Mouse (Mus musculus) lung, embryonic 14.5 days (tissue): ENCODE data around the gene Zg16. TPM values are rescaled to one million over a fixed set of nuclear protein-coding genes. Genes with fewer than 3 reads are reported as not detected.

Experiments
- ATAC-seq: fragments of 200-750 bp; cut with Nextera tagmentation; 2 replicates; pipeline ENCODE4 v1.8.0; 2017; ENCODE audit warnings: mild to moderate bottlenecking, moderate TSS enrichment, moderate library complexity; ENCODE audit not compliant: insufficient read depth
- DNase-seq: peaks from one replicate; pipeline ENCODE4 v3.0.0-alpha.2; 2015
- H3K27ac ChIP-seq: fragments of 300-500 bp; sonication (generic); 2 replicates; pipeline ENCODE4 v1.5.1; 2014; ENCODE audit warnings: low read depth, mild to moderate bottlenecking, moderate library complexity
- H3K27me3 ChIP-seq: fragments of 300-500 bp; sonication (generic); 2 replicates; pipeline ENCODE4 v1.6.1; 2014; ENCODE audit warnings: low read length, control low read depth; ENCODE audit not compliant: insufficient read depth
- H3K36me3 ChIP-seq: fragments of 300-500 bp; sonication (generic); 2 replicates; pipeline ENCODE4 v1.6.1; 2014; ENCODE audit warnings: control low read depth; ENCODE audit not compliant: insufficient read depth
- H3K4me1 ChIP-seq: fragments of 300-500 bp; sonication (generic); 2 replicates; pipeline ENCODE4 v1.6.1; 2014; ENCODE audit warnings: antibody characterized with exemption, control low read depth; ENCODE audit not compliant: insufficient read depth
- H3K4me2 ChIP-seq: fragments of 300-500 bp; sonication (generic); 2 replicates; pipeline ENCODE4 v1.6.1; 2014; ENCODE audit warnings: mild to moderate bottlenecking
- H3K4me3 ChIP-seq: fragments of 300-500 bp; sonication (generic); 2 replicates; pipeline ENCODE4 v1.5.1; 2014; ENCODE audit warnings: low read depth, low read length
- H3K9ac ChIP-seq: fragments of 300-500 bp; sonication (generic); 2 replicates; pipeline ENCODE4 v1.6.1; 2014
- H3K9me3 ChIP-seq: fragments of 300-500 bp; sonication (generic); 2 replicates; pipeline ENCODE4 v1.6.1; 2016; ENCODE audit warnings: low read depth, low read length, control low read depth
- CTCF ChIP-seq: IDR thresholded peaks from 2 replicates; pipeline ENCODE4 v1.5.1; 2016; ENCODE audit warnings: antibody characterized with exemption, low read depth
- WGBS: fragments of 180-500 bp; shearing (Covaris S2); extraction: QIAGEN DNeasy Blood & Tissue Kit; methylation state at CpG from one replicate; pipeline ENCODE4 v1.1.7; 2014; 5-methylcytosine and 5-hydroxymethylcytosine counted together
- polyA plus RNA-seq: library from polyadenylated mRNA; unstranded; fragments of >200 nt; fragmentation: Nextera tagmentation; extraction: Ambion mirVana; gene quantifications from 2 replicates; pipeline ENCODE4 v1.2.1, GENCODE M21; 2014

The Zg16 gene
- polyA plus RNA-seq, 1 experiment from 2014 or later, result not detected

DNA sequence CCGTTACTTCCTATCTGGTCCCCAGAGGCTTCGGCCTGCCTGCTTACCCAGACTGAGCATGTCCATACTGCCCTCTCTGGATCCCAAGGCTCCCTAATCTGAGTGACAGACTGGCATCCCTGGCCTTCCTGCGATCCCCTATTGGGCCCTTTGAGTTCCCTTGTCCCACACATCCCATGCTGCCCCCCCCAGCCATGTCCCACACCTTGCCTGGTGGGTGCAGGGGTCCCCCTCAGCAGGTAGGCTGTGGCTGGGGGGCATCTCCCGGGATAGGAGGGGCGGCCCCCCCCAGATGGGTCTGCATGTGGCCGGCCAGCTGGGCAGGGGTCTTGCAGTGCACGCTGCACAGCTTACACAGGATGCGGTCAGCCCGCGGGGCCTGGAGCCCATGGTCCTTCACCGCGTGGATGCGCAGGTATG is 63.8 kb downstream of the Zg16 start:
- 73% methylated on average over 11 of the region's 13 CpGs for WGBS
- TF ChIP-seq CTCF, result no peak
- Histone ChIP-seq H3K9ac (peak overlapping the region; percentile 97; the same call in 1 of the 2 replicates), H3K4me2 (peak overlapping the region; percentile 99), H3K9me3 (no peaks in the 10 kb centered on the region), H3K27me3 (no peaks in the 10 kb centered on the region), H3K4me3 (peak overlapping the region; percentile 97), H3K4me1 (peaks cover 22% of the 10 kb centered on the region), H3K36me3 (peaks cover 49% of the 10 kb centered on the region), H3K27ac (peak overlapping the region; percentile 24; the same call in 1 of the 2 replicates)
- DNase-seq, result no peak
- ATAC-seq, result no peak

DNA sequence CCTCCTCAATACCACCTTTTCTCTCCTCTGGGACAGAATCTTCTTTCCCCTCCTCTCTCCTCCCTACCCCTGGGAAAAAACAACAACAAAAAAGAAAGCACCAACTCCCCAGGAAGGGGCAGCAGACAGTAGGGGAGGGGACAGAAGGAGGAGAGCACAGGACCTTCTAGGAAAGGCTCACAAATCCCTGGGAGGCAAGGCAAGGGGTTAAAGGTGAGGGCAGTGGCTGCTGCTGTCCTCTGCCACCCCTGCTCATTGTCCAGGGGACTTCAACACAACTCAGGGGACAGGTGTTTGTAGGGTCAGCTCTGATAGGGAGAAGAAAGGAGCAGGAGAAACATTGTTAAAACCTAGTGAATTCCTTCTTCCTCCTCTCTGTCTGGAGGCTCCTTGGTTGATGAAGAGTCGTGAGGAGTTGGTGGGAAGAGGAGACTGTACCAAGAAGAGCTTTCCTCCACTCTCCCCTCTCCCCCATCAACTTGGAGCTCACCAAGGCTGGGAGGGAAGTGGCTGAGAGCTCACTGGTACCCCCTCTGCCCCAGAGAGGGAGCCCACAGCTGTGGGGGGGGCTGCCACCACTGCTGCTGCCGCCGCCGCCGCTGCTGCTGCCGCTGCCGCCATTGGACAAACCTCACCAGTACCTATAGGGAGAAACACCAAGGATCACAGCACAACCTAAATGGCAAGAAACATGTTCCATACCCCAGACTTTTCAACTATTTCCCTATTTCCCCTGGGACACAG is 64.4 kb downstream of the Zg16 start:
- Histone ChIP-seq H3K9ac (peak overlapping the region; percentile 97; the same call in 1 of the 2 replicates), H3K4me1 (peaks cover 16% of the 10 kb centered on the region), H3K9me3 (no peaks in the 10 kb centered on the region), H3K27ac (peak overlapping the region; percentile 24), H3K4me3 (peak overlapping the region; percentile 97), H3K27me3 (no peaks in the 10 kb centered on the region), H3K36me3 (peaks cover 43% of the 10 kb centered on the region), H3K4me2 (peak overlapping the region; percentile 99)
- TF ChIP-seq CTCF, result no peak
- ATAC-seq (no peak), DNase-seq (no peak)
- 67% methylated on average over 7 of the region's 7 CpGs for WGBS

DNA sequence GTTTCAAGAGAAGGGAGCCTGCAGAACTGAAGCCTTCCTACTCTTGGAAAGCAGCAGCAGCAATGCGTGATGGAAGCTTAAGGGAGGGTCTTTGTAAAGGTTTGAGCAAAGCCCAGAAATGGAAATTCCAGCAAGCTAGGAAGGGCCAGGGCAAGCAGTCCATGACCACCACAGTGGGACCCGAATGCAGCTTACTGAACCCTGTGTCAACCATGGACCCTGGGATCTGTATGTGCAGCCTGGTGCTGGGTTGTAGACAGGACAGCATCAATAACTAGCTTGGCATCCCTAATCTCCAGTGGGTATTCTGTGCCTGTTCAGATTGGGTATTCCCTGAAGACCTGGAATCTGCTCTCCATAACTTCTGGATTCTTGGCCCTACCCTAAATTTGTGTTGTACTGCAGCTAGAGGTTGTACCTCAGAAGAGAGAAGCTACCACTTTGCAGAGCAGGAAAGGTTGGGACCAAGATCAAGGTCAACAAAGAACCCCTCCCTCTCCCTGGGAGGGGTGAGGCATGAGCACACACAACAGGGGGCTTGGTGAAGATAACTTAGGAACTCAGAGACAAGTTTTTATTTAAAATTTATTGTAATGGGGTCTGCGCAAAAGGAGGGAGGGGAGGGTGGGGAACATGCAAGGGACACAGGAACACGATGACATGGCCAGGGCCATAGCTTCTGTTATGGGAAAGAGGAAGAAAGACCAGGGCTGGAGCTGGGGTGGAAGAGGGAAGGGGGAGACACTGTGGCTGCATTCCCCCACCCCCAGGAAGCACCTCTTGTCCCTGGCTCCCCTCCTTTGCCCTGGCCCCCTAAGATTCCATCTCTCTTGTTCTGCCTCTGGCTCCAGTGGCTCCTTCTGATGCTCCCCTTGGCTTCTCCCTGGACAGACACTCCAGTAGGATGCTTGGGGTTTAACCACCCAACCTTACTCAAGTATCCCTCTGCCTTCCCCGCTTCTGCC is 65.3 kb downstream of the Zg16 start:
- DNase-seq (no peak), ATAC-seq (no peak)
- H3K27me3 ChIP-seq, result no peaks in the 10 kb centered on the region
- peak overlapping the region; percentile 74 for H3K4me2 ChIP-seq
- peak overlapping the region; percentile 63 for H3K27ac ChIP-seq
- H3K4me1 ChIP-seq, result peaks cover 16% of the 10 kb centered on the region
- no peak for TF ChIP-seq CTCF
- peak overlapping the region; percentile 97 for H3K4me3 ChIP-seq
- WGBS, result 25% methylated on average over 5 of the region's 5 CpGs
- peak overlapping the region; percentile 50 for H3K9ac ChIP-seq
- H3K36me3 ChIP-seq, result peaks cover 41% of the 10 kb centered on the region
- no peaks in the 10 kb centered on the region for H3K9me3 ChIP-seq

DNA sequence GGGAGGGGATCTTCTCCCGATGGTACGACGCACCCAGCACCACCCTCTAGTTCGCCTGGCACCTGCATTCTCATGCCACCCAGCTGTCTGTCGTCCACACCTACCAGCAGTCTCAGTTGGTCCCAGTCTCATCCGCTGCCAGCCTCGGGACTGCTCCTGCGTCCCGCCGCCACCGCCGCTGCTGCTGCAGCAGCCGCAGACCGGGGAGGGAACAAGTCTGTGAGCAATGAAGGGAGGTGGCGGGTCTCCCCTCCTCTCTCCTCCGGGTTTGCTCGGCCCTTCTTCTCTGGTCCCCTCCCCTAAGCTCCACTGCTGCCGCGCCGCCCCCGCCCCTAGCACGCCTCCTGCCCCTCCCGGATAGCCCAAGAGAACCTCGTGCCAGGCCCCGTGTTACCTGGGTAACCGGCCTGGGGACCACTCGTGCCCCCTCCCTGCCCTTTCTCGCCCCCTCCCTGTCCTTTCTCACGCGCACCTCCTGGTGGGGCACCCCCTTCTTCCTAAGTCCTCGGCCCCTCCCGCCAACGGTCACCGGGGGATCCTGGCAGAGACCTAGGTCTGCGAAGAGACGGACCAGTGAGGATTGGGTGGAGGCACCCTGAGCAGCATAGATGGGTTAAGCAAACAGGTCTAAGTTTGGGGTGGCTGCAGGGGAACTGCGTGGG is 66.1 kb downstream of the Zg16 start, which contains the start of the genes Gm42742 and Prrt2:
Gene Gm42742, minus strand, starts transcription at position 197 of the 662 bp plus-strand sequence.
Gene Prrt2, minus strand, starts transcription at position 311 of the 662 bp plus-strand sequence.
- DNase-seq (peak; percentile 77), ATAC-seq (peak; percentile 30)
- Histone ChIP-seq H3K36me3 (peaks cover 41% of the 10 kb centered on the region), H3K9ac (peak within 1 kb of the TSS; percentile 50), H3K27ac (peak within 1 kb of the TSS; percentile 67), H3K9me3 (no peaks in the 10 kb centered on the region), H3K4me1 (peaks cover 16% of the 10 kb centered on the region), H3K27me3 (no peaks in the 10 kb centered on the region), H3K4me2 (peak within 1 kb of the TSS; percentile 74), H3K4me3 (peak within 1 kb of the TSS; percentile 50)
- 1% methylated on average over 37 of the region's 37 CpGs for WGBS
- TF ChIP-seq CTCF, result no peak

DNA sequence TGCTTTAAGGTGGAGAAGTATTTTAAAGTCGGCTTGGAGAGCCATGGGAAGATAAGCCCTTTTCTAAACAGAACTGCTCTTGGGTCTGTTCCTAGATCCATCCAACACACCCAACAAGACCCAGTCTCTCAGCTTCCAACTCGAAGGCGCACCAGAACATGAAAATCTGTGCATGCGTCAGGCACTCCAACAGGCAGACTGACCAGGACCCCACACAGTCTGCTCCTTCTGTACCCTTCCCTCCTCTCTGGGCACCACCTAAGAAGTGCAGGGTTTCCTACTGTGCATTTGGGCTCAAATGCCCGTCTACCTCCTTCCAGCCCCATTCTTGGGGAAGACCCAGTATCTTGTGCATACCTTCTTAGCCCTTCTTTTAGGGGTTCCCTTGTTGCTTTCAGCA is 66.6 kb downstream of the Zg16 start:
- Histone ChIP-seq H3K9ac (peak overlapping the region; percentile 50), H3K27ac (peak overlapping the region; percentile 67; the same call in 1 of the 2 replicates), H3K4me1 (peaks cover 20% of the 10 kb centered on the region), H3K4me2 (peak overlapping the region; percentile 74), H3K4me3 (peak overlapping the region; percentile 50), H3K36me3 (peaks cover 45% of the 10 kb centered on the region), H3K9me3 (no peaks in the 10 kb centered on the region), H3K27me3 (no peaks in the 10 kb centered on the region)
- DNase-seq, result no peak
- no peak for ATAC-seq
- TF ChIP-seq CTCF, result no peak
- 28% methylated on average over 5 of the region's 5 CpGs for WGBS

DNA sequence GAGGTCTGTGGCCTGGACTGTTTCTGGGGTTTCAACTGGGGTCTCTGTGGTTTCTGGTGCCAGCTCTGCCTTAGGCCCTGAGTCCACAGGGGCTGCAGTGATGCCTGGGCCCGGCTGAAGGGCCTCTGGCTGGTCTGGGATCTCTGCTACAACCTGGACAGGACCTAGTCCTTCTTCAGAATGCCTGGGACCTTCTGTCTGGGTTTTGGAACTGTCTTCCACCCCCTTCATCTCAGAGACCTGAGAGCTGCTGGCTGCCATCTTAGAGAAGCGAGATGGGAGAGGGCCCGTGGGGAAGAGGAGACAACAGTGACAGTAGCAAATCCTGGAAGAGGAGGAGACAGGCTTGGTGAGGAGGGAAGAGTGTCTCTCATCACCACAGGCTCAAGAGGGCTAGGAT is 67.1 kb downstream of the Zg16 start:
- Histone ChIP-seq H3K4me2 (peak overlapping the region; percentile 74), H3K4me3 (peak overlapping the region; percentile 50), H3K36me3 (peaks cover 49% of the 10 kb centered on the region), H3K9ac (peak overlapping the region; percentile 50; the same call in 1 of the 2 replicates), H3K27ac (peak overlapping the region; percentile 67; the same call in 1 of the 2 replicates), H3K4me1 (peaks cover 21% of the 10 kb centered on the region), H3K9me3 (no peaks in the 10 kb centered on the region), H3K27me3 (no peaks in the 10 kb centered on the region)
- no peak for TF ChIP-seq CTCF
- WGBS, result 51% methylated on average over 3 of the region's 3 CpGs
- DNase-seq (no peak), ATAC-seq (no peak)
